ENCODE assay signal across 18 mouse cellular contexts in genomic region chr15:8635974-8636373, GRCm38 (mm10).
"Had no signal": no experiment of that assay in that cellular context is flagged by ENCODE, and none has a peak within 500 bp of the region (broad histone marks: within the 10 kb centered on the region; RNA-seq: fewer than 3 reads in every experiment).

No protein-coding gene starts in this region.

- H3K27ac ChIP-seq: midbrain, embryonic 10.5 days; midbrain, embryonic 12.5 days; neural tube, embryonic 13.5 days; neural tube, embryonic 15.5 days had no signal

- H3K4me2 ChIP-seq: lung, embryonic 14.5 days; midbrain, embryonic 12.5 days; neural tube, embryonic 13.5 days; neural tube, embryonic 15.5 days had no signal

- H3K9ac ChIP-seq: lung, embryonic 14.5 days; midbrain, embryonic 12.5 days; neural tube, embryonic 13.5 days; neural tube, embryonic 15.5 days had no signal

- H3K4me3 ChIP-seq: midbrain, embryonic 10.5 days; midbrain, embryonic 12.5 days; myocyte; neural tube, embryonic 13.5 days; neural tube, embryonic 15.5 days had no signal

- H3K9me3 ChIP-seq: midbrain, embryonic 10.5 days; midbrain, embryonic 12.5 days; neural tube, embryonic 13.5 days; neural tube, embryonic 15.5 days had no signal

- H3K4me1 ChIP-seq: neural tube, embryonic 15.5 days had no signal

- ATAC-seq: midbrain, embryonic 16.5 days had no signal

- DNase-seq: lung, embryonic 14.5 days; lung, postnatal 10 days; lung, postnatal 4 days; midbrain, embryonic 14.5 days; retina, postnatal 1 day; right cerebral cortex, adult 18-20 months; right cerebral cortex, postnatal 25 days; right cerebral cortex, postnatal 4 days; spleen, adult 18-20 months; thymus, adult 2 months; thymus, postnatal 25 days; thymus, postnatal 4 days had no signal

- H3K36me3 ChIP-seq: neural tube, embryonic 15.5 days had no signal

- H3K27me3 ChIP-seq: neural tube, embryonic 13.5 days had no signal
